Mouse (Mus musculus) adipocyte (in vitro differentiated cells): Measurements from ENCODE around the gene Mrap2.
"Not testable (repeated sequence)": the region's sequence is repeated elsewhere in the genome, so short reads cannot be mapped to it uniquely, and the experiment has no call there.

ENCODE experiments used
- DNase-seq: peaks from one replicate; pipeline ENCODE4 v3.0.0-alpha.2; 2016; ENCODE audit warnings: low spot score

The Mrap2 gene

GRCm38 (mm10) chr9:87144106-87144505, at the start of gene Mrap2:
Gene Mrap2 (plus strand): TSS chr9:87144306.
- no peak for DNase-seq

- DNase-seq = peak; percentile 28
Measured at GRCm38 (mm10) chr9:87097989-87098388, 46.1 kb upstream of the Mrap2 start.

- no peak for DNase-seq
Measured at GRCm38 (mm10) chr9:87115019-87115418, 29.1 kb upstream of the Mrap2 start.

- DNase-seq = no peak
Measured at GRCm38 (mm10) chr9:87115456-87115931, 28.6 kb upstream of the Mrap2 start.

- no peak for DNase-seq
Measured at GRCm38 (mm10) chr9:87115978-87116377, 28.1 kb upstream of the Mrap2 start.

GRCm38 (mm10) chr9:87118996-87119395, 25.1 kb upstream of the Mrap2 start:
- no peak for DNase-seq

GRCm38 (mm10) chr9:87121956-87122493, 22.1 kb upstream of the Mrap2 start:
- DNase-seq = no peak

GRCm38 (mm10) chr9:87127046-87127445, 17.1 kb upstream of the Mrap2 start:
- not testable (repeated sequence) for DNase-seq

GRCm38 (mm10) chr9:87135765-87136558, 8.1 kb upstream of the Mrap2 start:
- peak; percentile 14 for DNase-seq

- DNase-seq = no peak
Measured at GRCm38 (mm10) chr9:87143076-87143475, 1.0 kb upstream of the Mrap2 start.

GRCm38 (mm10) chr9:87144532-87144931, 426 bp downstream of the Mrap2 start:
- no peak for DNase-seq

- no peak for DNase-seq
Measured at GRCm38 (mm10) chr9:87145180-87145579, 1.1 kb downstream of the Mrap2 start.

GRCm38 (mm10) chr9:87145671-87146070, 1.6 kb downstream of the Mrap2 start:
- DNase-seq = no peak

GRCm38 (mm10) chr9:87146400-87146799, 2.3 kb downstream of the Mrap2 start:
- DNase-seq = no peak

- no peak for DNase-seq
Measured at GRCm38 (mm10) chr9:87147927-87148326, 3.8 kb downstream of the Mrap2 start.

- DNase-seq = no peak
Measured at GRCm38 (mm10) chr9:87152641-87153325, 8.7 kb downstream of the Mrap2 start.

GRCm38 (mm10) chr9:87162559-87162958, 18.5 kb downstream of the Mrap2 start:
- DNase-seq = no peak

- no peak for DNase-seq
Measured at GRCm38 (mm10) chr9:87167001-87167830, 23.1 kb downstream of the Mrap2 start.

- no peak for DNase-seq
Measured at GRCm38 (mm10) chr9:87168051-87168450, 23.9 kb downstream of the Mrap2 start.

- no peak for DNase-seq
Measured at GRCm38 (mm10) chr9:87169144-87169543, 25.0 kb downstream of the Mrap2 start.

GRCm38 (mm10) chr9:87170891-87171290, 26.8 kb downstream of the Mrap2 start:
- DNase-seq = no peak

GRCm38 (mm10) chr9:87171517-87171916, 27.4 kb downstream of the Mrap2 start:
- no peak for DNase-seq
